ENCODE assay signal across 8 mouse cellular contexts in genomic region chr3:129724505-129724904, GRCm38 (mm10). TPM values are rescaled to one million over a fixed set of nuclear protein-coding genes. Genes with fewer than 3 reads are reported as not detected.
DNase-seq lines count a peak whose midpoint lies in the region; ATAC-seq and TF ChIP-seq lines count a peak whose summit lies in the region.

No protein-coding gene starts in this region.

- WGBS in thymus, adult 2 months, result 72% methylated on average over 5 of the region's 5 CpGs
- WGBS in limb, embryonic 14.5 days, result 76% methylated on average over 5 of the region's 5 CpGs
- WGBS in small intestine, adult 2 months, result 47% methylated on average over 5 of the region's 5 CpGs

- DNase-seq in adrenal gland, postnatal 14 days, result peak; percentile 8
- no peak for DNase-seq in adrenal gland, postnatal 4 days (ENCODE audit: low spot score in 2 of 2)
- DNase-seq in thymus, adult 2 months, result peak; percentile 6
- no peak for DNase-seq in thymus, adult 18-20 months
- DNase-seq in limb, embryonic 14.5 days (ENCODE audit: low spot score), result no peak
- no peak for DNase-seq in adrenal gland, adult 8-10 months
- DNase-seq in gastrocnemius, postnatal 4 days (ENCODE audit: low spot score in 2 of 2), result no peak

- no peaks in the 10 kb centered on the region for H3K36me3 ChIP-seq in thymus, adult 2 months (ENCODE audit: control insufficient read depth, insufficient read depth, low read length)
- no peaks in the 10 kb centered on the region for H3K36me3 ChIP-seq in limb, embryonic 14.5 days (ENCODE audit: control insufficient read depth, insufficient read depth, low read length)
- H3K36me3 ChIP-seq in small intestine, adult 2 months (ENCODE audit: control insufficient read depth, insufficient read depth, low read length), result no peaks in the 10 kb centered on the region

- H3K27me3 ChIP-seq in thymus, adult 2 months (ENCODE audit: control insufficient read depth, insufficient read depth, low read length), result no peaks in the 10 kb centered on the region
- H3K27me3 ChIP-seq in limb, embryonic 14.5 days (ENCODE audit: control insufficient read depth, insufficient read depth, low read length), result no peaks in the 10 kb centered on the region
- no peaks in the 10 kb centered on the region for H3K27me3 ChIP-seq in small intestine, adult 2 months (ENCODE audit: control insufficient read depth, insufficient read depth, low read length)

- peak overlapping the region; percentile 80 for H3K4me2 ChIP-seq in limb, embryonic 14.5 days (replicated peaks; ENCODE audit: low read depth, low read length, severe bottlenecking)

- ATAC-seq in limb, embryonic 14.5 days (ENCODE audit: low FRiP score, low read depth), result 0 out of 2 replicates have a peak, but pooled peaks have one; percentile 2

- no peaks in the 10 kb centered on the region for H3K4me1 ChIP-seq in thymus, adult 2 months (replicated peaks; ENCODE audit: control insufficient read depth, insufficient read depth, low read length)
- H3K4me1 ChIP-seq in limb, embryonic 14.5 days (ENCODE audit: control insufficient read depth, insufficient read depth, low read length), result peaks cover 3% of the 10 kb centered on the region
- H3K4me1 ChIP-seq in small intestine, adult 2 months (ENCODE audit: control insufficient read depth, insufficient read depth, insufficient read length, low read length), result peaks cover 2% of the 10 kb centered on the region; the same call in 1 of the 2 replicates

- no peaks in the 10 kb centered on the region for H3K9me3 ChIP-seq in limb, embryonic 14.5 days (ENCODE audit: control insufficient read depth, low read length)

- no peak for TF ChIP-seq CTCF in thymus, adult 2 months (IDR thresholded peaks at IDR 0.05; ENCODE audit: borderline replicate concordance, control insufficient read depth, extremely low read depth, insufficient read depth, low read length, poor library complexity)
- TF ChIP-seq CTCF in small intestine, adult 2 months (IDR thresholded peaks at IDR 0.05; ENCODE audit: extremely low read depth, insufficient read length, insufficient replicate concordance, low read depth, low read length), result no peak

- no peak for TF ChIP-seq POLR2A in thymus, adult 2 months (IDR thresholded peaks at IDR 0.05; ENCODE audit: control insufficient read depth, extremely low read depth, insufficient read depth, low read length, poor library complexity)
- TF ChIP-seq POLR2A in limb, embryonic 14.5 days (IDR thresholded peaks at IDR 0.05; ENCODE audit: borderline replicate concordance, extremely low read depth, insufficient read depth, insufficient read length), result no peak
- no peak for TF ChIP-seq POLR2A in small intestine, adult 2 months (IDR thresholded peaks at IDR 0.05; ENCODE audit: low read depth, low read length)

- H3K9ac ChIP-seq in limb, embryonic 14.5 days (ENCODE audit: low read depth, low read length, severe bottlenecking), result peak overlapping the region; percentile 59

- no peak overlapping the region for H3K27ac ChIP-seq in thymus, adult 2 months (ENCODE audit: control insufficient read depth, insufficient read depth, low read length)
- peak overlapping the region; percentile 77; the same call in 1 of the 2 replicates for H3K27ac ChIP-seq in limb, embryonic 14.5 days (replicated peaks; ENCODE audit: low read depth, low read length)
- H3K27ac ChIP-seq in small intestine, adult 2 months (ENCODE audit: insufficient read depth, low read depth, low read length), result 0 out of 2 replicates have a peak overlapping the region, but pooled peaks have one; percentile 90

- H3K4me3 ChIP-seq in thymus, adult 2 months (ENCODE audit: control insufficient read depth, insufficient read depth, low read length), result peak overlapping the region; percentile 72
- H3K4me3 ChIP-seq in limb, embryonic 14.5 days (replicated peaks; ENCODE audit: low read length), result peak overlapping the region; percentile 56
- H3K4me3 ChIP-seq in small intestine, adult 2 months (ENCODE audit: low read depth, low read length), result peak overlapping the region; percentile 94

RNA-seq across cellular contexts. Expression of gene Egf, which starts 30.6 kb away (rescaled TPM):
- total RNA-seq in adrenal gland, postnatal 14 days (2021), result 0.64 and 0.82 TPM in 2 replicates
- total RNA-seq in adrenal gland, postnatal 4 days (2021), result 1 to 10 TPM; 3.8 to 4.5 TPM
- 1.2 and 4.1 TPM in 2 replicates for polyA plus RNA-seq in thymus, adult 2 months (2012; rRNA removed)
- polyA plus RNA-seq in limb, embryonic 14.5 days (2012; rRNA removed), result 3.7 and 5.0 TPM in 2 replicates
- 1.8 and 1.9 TPM in 2 replicates for polyA plus RNA-seq in limb, embryonic 14.5 days (2014; fragmentation: Nextera tagmentation; extraction: Ambion mirVana)
- 0.77 and 5.5 TPM in 2 replicates for polyA plus RNA-seq in small intestine, adult 2 months (2012; rRNA removed)
- total RNA-seq in adrenal gland, adult 8-10 months (2022), result 1 to 10 TPM in 3 of 4 experiments, under 1 TPM in 1; 0.75 to 3.0 (median 2.3) TPM
- total RNA-seq in gastrocnemius, postnatal 4 days (2021), result 10 to 100 TPM; 15.5 to 19.1 TPM

Comparison
In these comparisons a context has a peak if more than half of its experiments do, and no peak if none do; other contexts are left out.
1. DNase-seq: peak in adrenal gland, postnatal 14 days (single experiment) and thymus, adult 2 months (single experiment); none in adrenal gland, postnatal 4 days (0 of 2), thymus, adult 18-20 months (0 of 2), limb, embryonic 14.5 days (single experiment), adrenal gland, adult 8-10 months (single experiment) and gastrocnemius, postnatal 4 days (0 of 2).
2. Peak in every context shown above with its lines, with median percentiles within 50 percentile points of each other: H3K4me3 ChIP-seq.